Mouse (Mus musculus) cortical plate, adult 2 months (tissue): ENCODE data around the gene Vrk3. TPM values are rescaled to one million over a fixed set of nuclear protein-coding genes. Genes with fewer than 3 reads are reported as not detected.

ENCODE experiments used
- H3K27ac ChIP-seq: fragments of 200-500 bp; 2 replicates; pipeline ENCODE4 v1.5.1; 2012; ENCODE audit warnings: low read length, control low read depth, inconsistent platforms; ENCODE audit not compliant: insufficient read depth
- H3K4me1 ChIP-seq: fragments of 200-500 bp; 2 replicates; pipeline ENCODE4 v1.6.1; 2011; ENCODE audit warnings: low read length; ENCODE audit not compliant: control insufficient read depth, insufficient read depth
- H3K4me3 ChIP-seq: fragments of 200-500 bp; 2 replicates; pipeline ENCODE4 v1.5.1; 2011; ENCODE audit warnings: mild to moderate bottlenecking, low read length, control low read depth; ENCODE audit not compliant: insufficient read depth
- CTCF ChIP-seq: fragments of 200-500 bp; IDR thresholded peaks from 2 replicates; pipeline ENCODE4 v1.5.1; 2011; ENCODE audit warnings: mild to moderate bottlenecking, control low read depth, low read length; ENCODE audit not compliant: insufficient read depth; ENCODE audit errors: extremely low read depth
- POLR2A ChIP-seq: fragments of 200-500 bp; IDR thresholded peaks from 2 replicates; pipeline ENCODE4 v1.6.1; 2011; ENCODE audit warnings: mild to moderate bottlenecking, low read length, control low read depth; ENCODE audit not compliant: insufficient read depth; ENCODE audit errors: extremely low read depth
- polyA plus RNA-seq: library from polyadenylated mRNA; depleted of rRNA; stranded (reverse); fragments of >200 nt; gene quantifications from 2 replicates; pipeline ENCODE4 v1.2.3, GENCODE M21; 2012

Gene Vrk3
- polyA plus RNA-seq, 1 experiment = 35.7 TPM

DNA sequence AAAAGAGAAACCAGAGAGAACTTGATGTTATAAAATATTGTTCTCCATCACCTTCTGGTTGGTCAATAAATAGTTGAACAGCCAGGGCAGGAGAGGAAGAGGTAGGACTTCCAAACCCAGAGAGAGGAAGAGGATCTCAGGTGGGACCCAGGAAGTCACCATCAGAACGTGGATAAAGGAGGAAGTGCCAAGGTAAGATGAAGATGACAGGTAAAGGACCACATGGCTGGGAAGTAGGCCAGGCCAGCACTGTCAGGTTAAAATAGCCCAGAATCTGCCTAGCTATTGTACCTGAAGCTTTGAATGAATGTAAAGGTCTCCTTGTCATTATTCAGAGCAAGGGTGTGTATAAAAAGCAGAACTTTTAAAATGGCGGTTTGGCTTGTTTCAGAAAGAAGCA, 60.7 kb downstream of the Vrk3 start:
- TF ChIP-seq POLR2A (no peak), CTCF (no peak)
- H3K4me1 ChIP-seq = no peaks in the 10 kb centered on the region
- no peak overlapping the region for H3K27ac ChIP-seq
- H3K4me3 ChIP-seq = no peak overlapping the region

DNA sequence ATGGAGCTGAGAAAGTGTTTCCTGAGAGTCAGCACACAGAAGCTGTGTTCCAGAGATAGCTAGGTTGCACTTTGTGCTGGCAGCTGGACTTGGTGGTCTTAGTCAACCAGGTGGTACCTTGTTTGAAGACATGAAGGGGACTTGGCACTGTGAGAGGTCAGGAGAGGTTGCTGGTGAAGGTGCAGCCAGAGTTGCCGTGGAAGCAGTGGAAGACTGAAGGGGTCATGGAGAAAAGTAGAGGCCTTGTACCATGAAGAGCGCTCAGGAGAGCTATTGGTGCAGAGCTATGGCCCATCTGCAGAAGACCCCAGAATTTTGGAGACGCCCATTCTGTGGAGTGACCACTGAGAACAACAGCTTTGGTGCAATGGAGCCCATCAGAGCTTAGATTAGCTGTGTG, 61.3 kb downstream of the Vrk3 start:
- H3K4me3 ChIP-seq = no peak overlapping the region
- no peaks in the 10 kb centered on the region for H3K4me1 ChIP-seq
- H3K27ac ChIP-seq = no peak overlapping the region
- TF ChIP-seq POLR2A (no peak), CTCF (no peak)

DNA sequence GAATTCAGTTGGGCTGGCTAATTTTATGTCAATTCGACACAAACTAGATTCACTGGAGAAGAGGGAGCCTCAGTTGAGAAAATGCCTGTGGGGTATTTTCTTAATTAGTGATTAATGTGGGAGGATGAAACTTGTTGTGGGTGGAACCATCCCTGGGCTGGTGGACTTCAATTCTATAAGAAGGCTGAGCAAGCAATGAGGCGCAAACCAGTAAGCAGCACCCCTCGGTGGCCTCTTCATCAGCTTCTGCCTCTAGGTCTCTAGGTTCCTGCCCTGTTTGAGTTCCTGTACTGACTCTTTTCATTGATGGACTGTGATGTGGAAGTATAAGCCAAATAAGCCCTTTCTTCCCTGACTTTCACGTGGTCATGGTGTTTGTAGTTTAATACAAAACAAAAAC, 62.2 kb downstream of the Vrk3 start:
- peaks cover 2% of the 10 kb centered on the region; the same call in 1 of the 2 replicates for H3K4me1 ChIP-seq
- no peak overlapping the region for H3K4me3 ChIP-seq
- TF ChIP-seq CTCF (no peak), POLR2A (no peak)
- no peak overlapping the region for H3K27ac ChIP-seq

DNA sequence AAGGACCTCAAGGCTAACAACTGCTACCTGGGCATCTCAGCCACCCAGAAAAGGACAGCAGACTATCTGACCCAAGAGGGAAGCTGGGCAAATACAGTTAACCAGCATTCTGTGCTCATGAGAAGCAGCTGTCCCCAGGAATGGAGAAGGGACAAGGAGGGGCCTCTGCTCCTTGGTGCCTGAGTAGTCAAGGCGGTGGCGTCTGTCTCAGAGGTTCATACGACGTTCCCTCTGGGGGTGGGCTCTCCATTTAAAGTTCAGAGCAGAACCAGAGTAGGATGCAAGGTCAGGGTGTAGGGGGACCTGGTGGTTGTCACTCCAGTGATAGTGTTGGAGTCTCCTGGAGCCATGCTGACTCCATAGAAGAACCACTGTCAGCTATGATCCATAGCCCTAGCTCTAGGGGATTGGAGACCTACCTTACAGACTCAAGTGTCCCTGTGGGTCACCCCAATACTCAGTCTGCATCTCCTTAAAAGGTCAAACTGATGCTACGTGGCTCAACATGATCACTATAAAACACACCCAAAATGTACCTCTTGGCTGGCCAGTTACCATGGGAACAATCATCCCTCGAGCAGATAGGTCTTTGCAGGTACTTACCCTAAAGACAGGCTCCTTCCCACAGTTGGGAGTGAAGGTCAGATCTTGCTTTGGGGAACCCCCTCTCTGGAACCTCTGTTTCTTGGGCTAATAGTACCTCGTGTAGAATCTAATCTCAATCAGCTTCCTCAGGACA, 62.8 kb downstream of the Vrk3 start:
- Histone ChIP-seq H3K4me1 (peaks cover 2% of the 10 kb centered on the region; the same call in 1 of the 2 replicates), H3K27ac (no peak overlapping the region), H3K4me3 (no peak overlapping the region)
- TF ChIP-seq CTCF = no peak
- no peak for TF ChIP-seq POLR2A

DNA sequence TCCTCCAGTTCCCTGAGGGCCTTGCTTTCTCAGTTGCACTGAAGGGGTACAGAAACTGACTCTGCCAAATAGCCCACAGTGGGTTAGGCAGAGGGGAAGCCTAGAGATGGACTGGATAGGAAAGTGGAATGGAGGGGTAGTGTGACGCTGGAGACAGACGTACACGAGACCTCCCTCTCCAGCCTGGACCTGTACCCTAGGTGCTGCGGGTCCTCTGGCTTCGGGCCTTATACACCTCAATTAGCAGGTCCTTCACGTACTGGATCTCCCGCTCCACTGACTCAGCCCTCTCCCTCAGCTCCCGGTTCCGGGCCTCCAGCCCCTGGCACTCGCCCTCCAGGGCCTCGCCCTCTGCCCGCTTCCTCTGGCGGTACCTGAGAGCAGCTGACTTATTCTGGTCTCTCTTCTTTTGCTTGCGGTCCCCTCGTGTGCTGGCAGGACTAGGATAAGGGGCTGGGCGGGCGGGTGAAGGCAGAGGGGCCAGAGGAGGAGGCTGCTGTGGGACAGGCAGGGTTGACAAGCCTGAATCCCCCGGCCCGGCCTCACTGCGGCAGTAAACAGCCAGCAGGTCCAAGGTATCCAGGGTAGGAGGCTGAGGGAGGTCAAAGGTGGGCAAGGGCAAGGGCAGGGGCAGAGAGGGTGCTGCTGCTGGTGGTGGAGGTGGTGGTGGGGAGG, 64.6 kb downstream of the Vrk3 start:
- TF ChIP-seq POLR2A (no peak), CTCF (no peak)
- Histone ChIP-seq H3K4me1 (peaks cover 6% of the 10 kb centered on the region; the same call in 1 of the 2 replicates), H3K4me3 (no peak overlapping the region), H3K27ac (no peak overlapping the region)

DNA sequence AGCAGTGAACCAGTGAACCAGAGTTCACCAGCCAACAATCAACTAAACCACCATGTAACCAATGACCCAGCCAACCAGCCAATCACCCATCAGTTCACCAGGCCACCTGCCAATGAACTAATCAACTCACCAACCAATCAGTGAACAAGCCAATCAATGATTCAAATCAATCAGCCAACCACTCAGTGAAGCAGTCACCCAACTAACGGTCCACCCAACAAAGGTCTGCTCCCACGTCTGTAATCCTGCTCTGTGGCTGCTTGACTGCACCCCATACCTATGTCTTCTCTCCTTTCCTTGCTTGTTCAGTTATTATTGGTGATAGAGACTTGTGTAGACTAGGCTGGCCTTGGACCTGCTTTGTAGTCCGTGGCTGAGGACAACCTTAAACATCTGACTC, 65.8 kb downstream of the Vrk3 start:
- no peak for TF ChIP-seq CTCF
- TF ChIP-seq POLR2A = no peak
- H3K4me3 ChIP-seq = no peak overlapping the region
- peaks cover 12% of the 10 kb centered on the region for H3K4me1 ChIP-seq
- H3K27ac ChIP-seq = no peak overlapping the region

DNA sequence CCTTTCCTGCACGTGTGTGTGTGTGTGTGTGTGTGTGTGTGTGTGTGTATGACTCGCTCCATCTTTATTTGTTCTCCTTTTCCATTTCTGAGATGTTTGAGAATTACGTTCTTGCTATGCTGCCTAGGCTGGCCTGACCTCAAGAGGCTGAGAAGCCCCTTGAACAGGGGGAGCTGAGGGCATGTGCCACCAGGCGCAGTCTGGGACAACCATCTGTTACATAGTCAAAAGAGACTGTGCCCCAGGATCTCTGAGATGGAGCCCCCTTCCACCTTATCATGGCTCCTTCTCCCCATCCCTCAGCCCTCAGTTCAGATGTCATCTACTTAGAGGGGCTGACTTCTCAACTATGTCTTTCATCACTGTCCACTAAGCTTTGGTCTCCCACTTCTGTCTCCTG, 66.2 kb downstream of the Vrk3 start:
- Histone ChIP-seq H3K4me3 (no peak overlapping the region), H3K4me1 (peaks cover 12% of the 10 kb centered on the region), H3K27ac (no peak overlapping the region)
- TF ChIP-seq CTCF (no peak), POLR2A (no peak)

DNA sequence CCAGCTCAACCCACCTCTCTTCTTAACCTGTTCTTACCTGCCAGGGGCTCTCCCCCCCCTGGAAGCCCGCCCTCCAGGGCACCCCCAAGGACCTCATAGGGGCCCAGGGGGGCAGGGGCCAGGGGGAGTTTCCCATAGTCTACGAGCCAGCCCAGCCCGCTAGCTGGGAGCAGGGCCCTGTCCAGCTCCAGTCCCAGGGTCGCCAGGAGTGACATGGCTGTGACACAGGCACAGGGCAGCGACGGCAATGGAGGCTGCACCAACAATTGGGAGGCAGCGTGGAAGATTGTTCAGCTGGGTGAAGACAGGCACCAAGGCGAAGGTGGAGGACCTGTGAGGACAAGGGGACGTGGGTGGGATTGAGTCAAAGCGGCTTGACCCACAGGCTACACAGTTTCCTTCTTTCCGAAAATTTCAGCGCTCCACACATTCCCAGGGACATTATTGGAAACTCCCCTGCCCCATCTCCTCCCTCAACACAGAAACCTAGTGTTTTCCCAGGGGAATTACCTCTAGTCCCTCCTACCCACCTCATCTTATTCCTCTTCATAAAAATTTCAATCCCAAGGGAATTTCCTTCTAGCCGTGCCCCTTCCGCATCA, 66.8 kb downstream of the Vrk3 start:
- Histone ChIP-seq H3K27ac (peak overlapping the region; percentile 44; the same call in 1 of the 2 replicates), H3K4me3 (peak overlapping the region; percentile 74)
- TF ChIP-seq POLR2A = no peak
- TF ChIP-seq CTCF = no peak

DNA sequence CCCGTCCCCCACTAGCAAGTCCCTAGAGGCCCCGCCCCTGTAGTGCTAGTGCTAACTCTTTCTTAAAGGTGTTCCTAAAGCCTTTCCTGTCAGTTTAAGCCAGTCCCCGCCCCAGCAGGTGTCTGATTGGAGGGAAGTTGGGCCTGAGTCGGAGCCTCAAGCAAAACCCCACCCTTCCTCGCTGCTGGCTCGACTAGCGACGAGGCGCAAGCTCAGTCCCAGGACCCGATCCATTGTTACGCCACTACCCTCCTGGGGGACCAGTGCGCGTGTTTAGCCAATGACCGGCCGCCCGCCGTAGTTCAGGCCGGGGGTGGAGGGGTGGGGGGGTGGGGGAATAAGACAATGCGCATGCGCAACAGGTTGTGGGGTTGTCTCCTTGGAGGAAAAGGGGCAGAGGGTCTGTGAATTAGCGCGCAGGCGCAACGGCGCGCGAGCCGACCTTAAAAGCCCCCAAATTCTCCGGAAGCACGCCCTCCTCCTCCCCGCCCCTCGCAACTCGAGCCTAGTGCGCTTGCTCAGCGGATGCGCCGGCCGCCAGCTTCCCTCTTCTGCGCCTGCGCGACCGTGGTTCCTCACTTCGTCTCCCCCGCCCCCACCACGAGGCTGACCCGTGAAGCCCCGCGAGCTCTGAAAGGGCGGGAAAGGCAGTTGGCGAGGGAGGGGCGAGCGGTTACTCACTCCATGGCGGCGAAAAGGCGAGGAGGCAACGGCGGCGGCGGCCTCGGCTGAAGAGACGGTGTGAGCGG, 67.7 kb downstream of the Vrk3 start, which contains the start of the genes Nup62 and Il4i1:
Gene Nup62, plus strand, starts transcription at position 368 of the 749 bp plus-strand sequence.
Gene Il4i1, plus strand, starts transcription at position 667 of the 749 bp plus-strand sequence.
- H3K27ac ChIP-seq = peak within 1 kb of the TSS; percentile 75
- H3K4me3 ChIP-seq = peak within 1 kb of the TSS; percentile 74
- H3K4me1 ChIP-seq = peaks cover 14% of the 10 kb centered on the region
- no peak for TF ChIP-seq CTCF
- peak; percentile 63; the same call in 1 of the 2 replicates for TF ChIP-seq POLR2A

More for the DNA sequence above, 66.8 kb downstream of the Vrk3 start:
- peaks cover 14% of the 10 kb centered on the region for H3K4me1 ChIP-seq
